Mouse (Mus musculus) induced T-regulatory cell, adult 2 months (primary cell): Measurements from ENCODE around the gene Cdk10.
"Not testable (repeated sequence)": the region's sequence is repeated elsewhere in the genome, so short reads cannot be mapped to it uniquely, and the experiment has no call there.

Experiments used
- DNase-seq: peaks from one replicate; pipeline ENCODE4 v3.0.0-alpha.2; 2012; ENCODE audit warnings: low read depth

Gene Cdk10

DNA sequence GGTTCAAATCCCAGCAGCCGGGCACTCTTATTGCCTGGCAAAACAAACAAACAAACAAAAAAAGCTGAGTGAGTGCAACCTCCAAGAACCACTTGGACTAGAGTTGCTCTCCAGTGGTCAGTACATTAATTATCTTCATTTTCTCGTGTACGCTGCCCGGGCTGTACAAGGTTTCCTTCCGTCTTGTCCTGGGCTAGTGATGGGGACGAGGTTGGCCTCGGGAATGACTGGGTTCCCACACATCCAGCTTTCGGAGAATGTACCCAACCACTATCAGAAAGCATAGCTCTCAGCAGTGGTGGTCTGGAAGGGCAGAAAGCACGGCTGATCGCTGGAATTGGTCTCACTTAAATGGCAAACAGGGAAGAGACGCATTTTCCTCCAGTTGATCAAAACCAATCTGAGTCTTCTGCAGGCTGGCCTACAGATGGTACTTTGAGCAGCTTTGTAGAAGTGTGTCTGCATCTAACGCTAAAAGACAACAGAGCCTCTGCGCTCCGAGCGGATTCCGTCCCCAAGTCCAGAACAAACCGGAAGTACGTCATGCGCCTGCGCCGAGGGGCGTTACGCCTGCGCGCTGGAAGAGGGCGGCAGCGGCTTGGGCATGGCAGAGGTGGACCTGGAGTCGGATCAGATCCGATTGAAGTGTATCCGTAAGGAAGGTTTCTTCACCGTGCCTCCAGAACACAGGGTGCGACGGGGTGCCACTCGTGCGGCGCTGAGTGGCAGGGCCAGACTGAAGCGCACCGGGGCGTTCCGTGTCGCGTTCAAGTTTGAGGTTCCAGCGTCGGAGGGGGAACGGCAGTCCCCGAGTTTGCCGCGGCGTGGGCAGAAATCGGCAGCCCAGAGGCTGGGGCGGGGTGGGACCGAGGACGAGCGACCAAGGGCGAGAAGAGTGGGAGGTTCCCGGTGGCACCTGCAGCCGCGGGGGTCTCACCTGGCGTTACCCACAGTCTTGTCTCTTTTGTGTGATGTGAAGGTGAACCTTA lies at the start of gene Cdk10:
TSS of gene Cdk10 (plus strand) at position 565 of the 989 bp plus-strand sequence.
- DNase-seq, result peak; percentile 96

DNA sequence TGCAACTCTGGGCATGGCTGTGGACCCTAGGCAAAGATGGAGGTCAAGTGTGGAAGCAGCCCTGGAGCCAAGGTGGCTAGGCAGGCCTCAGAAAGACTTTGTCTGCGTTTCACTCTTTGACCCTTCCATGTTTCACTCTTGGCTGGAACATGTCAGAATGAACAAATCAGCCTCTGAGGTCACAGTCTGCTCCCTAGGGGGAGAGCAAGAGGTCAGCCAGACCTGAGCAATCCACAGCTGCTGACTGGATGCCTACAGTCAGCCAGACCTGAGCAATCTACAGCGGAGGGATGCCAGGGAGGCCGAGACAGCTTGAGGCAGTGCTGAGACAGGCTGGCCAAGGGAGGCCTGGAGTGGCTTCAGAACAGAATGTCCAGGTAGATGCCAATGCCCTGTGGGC lies 43.3 kb upstream of the Cdk10 start:
- DNase-seq, result no peak

DNA sequence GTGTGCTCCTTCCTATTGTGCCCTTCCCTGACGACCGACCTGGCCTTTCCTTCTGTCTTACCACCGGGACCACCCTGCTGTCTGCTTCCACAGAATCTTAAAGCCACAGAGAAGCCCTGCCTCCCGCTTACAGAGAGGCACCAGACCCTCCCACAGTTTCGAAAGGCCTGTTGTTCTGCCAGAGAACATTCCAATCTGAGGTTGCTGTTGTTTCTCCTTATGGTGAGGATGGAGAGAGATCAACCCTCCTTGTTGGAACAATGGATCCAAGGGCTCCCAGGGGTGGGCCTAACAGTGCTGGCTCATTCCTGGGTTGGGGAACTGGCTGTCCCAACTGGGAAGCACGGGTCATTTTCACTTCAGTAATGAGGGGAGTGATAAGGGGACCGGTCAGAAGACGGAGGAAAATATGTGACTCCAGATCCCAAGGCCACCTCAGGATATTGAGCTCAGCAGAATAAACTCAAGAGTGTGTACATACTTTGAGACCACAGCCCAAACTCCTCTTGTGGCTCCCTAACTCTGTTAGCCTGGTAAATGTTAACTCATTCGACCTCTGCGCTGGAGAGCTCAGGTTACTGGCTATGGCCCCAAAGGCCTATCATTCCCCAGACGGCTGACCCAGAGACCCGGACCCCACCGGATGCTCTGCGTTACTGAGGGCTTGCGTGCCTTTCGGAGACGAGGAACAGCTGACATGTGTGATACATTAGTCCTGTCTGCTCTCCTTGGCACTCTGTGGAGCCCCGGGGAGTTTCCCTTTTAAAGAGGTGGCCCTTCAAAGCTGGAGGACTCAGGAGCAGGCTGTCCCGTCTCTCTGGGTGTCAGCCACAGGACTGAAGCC lies 38.9 kb upstream of the Cdk10 start, which contains the start of gene Dpep1:
TSS of gene Dpep1 (plus strand) at position 677 of the 844 bp plus-strand sequence.
- no peak for DNase-seq

GRCm38 (mm10) chr8:123188006-123188405 lies 36.6 kb upstream of the Cdk10 start:
- DNase-seq, result no peak

- DNase-seq, result no peak
These were observed 35.8 kb upstream of the Cdk10 start for GRCm38 (mm10) chr8:123188841-123189240.

GRCm38 (mm10) chr8:123190678-123191077 lies 34.0 kb upstream of the Cdk10 start:
- DNase-seq, result peak; percentile 67

DNA sequence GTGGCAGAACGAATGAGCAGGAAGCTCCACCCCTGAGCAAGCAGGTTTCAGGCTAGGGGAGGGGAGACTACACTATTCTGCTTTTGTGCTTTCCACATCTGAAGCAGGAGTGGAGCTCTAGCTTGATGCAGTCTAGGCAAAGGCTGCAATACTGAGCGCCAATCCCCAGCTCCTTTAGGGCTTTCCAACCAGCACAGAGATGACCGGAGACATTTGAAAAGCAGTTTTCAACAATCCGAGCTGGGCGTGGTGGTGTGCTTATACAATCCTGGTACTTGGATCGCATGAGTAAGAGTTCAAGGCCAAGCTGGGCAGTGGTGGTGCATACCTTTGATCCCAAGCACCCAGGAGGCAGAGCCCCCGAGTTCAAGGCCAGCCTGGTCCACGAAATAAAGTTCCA lies 32.7 kb upstream of the Cdk10 start:
- DNase-seq, result no peak

DNA sequence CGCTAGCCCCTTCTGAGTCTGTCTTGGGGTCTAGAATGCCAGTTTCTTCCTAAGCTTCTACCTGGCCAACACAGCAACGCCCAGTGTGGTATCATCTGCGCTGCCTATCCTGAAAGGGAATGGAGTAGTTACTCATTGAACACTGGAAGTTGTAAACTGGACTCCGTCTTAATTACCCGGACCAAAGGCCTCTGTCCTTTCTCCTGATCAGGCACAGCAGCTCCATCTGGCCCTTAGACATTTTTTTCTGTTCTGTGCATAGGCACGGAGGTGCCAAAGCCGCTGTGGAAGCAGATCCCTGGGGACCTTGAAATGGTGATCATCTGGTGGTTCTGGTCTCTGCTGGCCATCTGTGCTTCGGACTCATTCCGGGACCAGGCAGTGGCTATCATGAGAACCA lies 30.9 kb upstream of the Cdk10 start:
- no peak for DNase-seq

GRCm38 (mm10) chr8:123197016-123197415 lies 27.6 kb upstream of the Cdk10 start:
- peak; percentile 44 for DNase-seq

- DNase-seq, result no peak
These were observed 24.8 kb upstream of the Cdk10 start for GRCm38 (mm10) chr8:123199864-123200263.

DNA sequence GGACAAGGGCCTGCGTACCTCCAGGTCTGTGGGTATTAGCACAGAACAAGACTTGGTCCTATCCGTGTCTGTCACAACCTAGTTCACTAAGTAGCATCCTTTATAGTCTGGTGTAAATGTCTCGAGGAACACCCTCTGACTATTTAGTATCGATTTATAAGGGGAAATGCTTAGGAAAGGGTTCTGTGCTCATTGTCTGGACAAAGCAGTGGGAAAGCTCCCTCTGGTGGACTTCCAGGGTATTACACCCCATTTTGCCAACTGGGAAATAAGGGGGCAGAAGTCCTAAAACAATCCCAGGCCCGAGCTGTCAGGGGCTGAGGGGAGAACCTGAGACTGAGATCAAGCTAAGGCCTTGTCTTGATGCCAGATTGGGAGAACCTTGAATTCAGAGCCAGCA lies 22.4 kb upstream of the Cdk10 start:
- peak; percentile 87 for DNase-seq

DNA sequence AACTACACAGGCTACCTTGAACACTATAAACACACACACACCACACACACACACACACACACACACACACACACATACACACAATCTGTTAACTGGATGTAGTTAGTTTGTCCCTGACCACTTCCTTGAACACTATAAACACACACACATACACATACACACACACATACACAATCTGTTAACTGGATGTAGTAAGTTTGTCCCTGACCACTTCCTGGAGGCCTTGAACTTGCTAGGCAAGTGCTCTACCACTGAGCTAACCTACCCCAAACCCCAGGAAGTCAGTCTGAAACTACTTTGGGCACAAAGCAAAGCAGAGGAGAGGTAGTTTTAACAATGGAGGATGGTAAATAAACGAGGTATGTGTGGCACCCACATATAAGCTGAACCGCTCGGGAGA lies 21.1 kb upstream of the Cdk10 start:
- peak; percentile 60 for DNase-seq

GRCm38 (mm10) chr8:123211876-123212275 lies 12.8 kb upstream of the Cdk10 start:
- peak; percentile 56 for DNase-seq

GRCm38 (mm10) chr8:123212321-123213117 lies 12.1 kb upstream of the Cdk10 start, which contains the start of the genes Chmp1a and Spata33:
Gene Chmp1a (minus strand): TSS chr8:123212763.
Gene Spata33 (plus strand): TSS chr8:123212832.
- peak; percentile 95 for DNase-seq

DNA sequence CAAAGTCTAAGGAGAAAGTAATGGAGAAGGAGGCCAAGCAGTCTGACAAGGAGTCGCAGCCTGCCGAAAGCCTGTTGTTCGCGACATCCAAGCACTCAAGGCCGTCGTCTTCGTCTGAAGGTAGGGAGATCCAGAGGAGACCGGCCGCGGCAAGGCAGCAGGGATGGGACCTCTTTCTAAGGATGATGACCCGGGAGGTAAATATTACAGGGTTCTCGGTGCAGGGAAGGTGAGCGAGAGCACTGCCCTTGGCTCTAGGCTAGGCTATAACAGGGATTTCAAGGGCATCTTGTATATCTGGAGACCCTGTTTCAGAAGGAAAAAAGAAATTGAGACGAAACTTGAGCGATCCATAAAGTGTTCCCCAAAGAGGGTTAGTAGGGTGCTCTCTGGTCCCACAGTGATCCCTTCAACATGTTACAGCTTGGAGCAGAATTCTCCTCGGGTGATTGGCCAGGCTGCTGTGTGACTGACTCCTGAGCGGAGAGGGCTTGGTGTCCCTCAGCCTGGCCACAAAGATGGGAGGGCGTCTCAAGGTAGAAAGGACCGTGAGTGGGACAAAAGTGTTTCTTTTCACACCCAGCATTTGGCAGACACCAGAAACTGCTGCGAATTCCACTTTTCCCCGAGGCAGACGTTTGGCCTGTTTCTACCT lies 11.4 kb upstream of the Cdk10 start:
- DNase-seq, result no peak

GRCm38 (mm10) chr8:123215430-123215829 lies 9.2 kb upstream of the Cdk10 start:
- no peak for DNase-seq

- DNase-seq, result no peak
These were observed 3.7 kb upstream of the Cdk10 start for GRCm38 (mm10) chr8:123220917-123221316.

DNA sequence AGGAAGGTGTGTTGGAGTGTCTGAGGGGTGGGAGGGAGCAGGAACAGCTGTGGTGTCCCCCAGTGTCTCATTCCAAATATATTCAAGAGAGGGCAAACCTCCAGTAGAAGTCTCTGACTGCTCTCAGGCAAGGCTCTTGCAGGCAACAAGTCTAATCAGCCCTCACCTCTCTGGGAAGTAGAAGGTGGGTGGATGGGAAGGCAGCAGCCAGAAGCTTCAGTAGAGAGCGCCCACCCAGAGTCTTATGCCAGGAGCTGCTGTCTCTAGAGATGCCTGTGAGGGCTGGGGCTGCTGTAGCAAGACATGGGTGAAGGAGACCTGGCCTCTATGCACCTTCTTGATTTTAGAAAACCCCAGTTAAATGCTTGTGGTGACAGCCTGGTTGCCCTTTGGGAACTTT lies 3.8 kb downstream of the Cdk10 start:
- no peak for DNase-seq

DNA sequence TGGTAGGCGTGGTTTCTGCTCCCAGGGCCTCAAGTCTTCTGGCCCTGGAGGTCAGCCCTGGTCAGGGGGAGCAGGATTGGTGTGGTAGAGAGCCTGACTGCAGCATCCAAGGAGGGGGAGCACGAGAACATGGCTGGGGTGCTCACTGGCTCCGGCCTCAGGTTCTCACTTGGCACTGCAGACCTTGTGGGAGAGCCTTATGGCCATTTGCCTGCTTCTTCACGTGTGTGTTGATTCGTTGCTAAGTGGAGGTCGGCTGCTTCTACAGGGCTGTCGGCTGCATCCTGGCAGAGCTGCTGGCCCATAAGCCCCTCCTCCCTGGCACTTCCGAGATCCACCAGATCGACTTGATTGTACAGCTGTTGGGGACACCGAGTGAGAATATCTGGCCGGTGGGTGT lies 5.7 kb downstream of the Cdk10 start:
- not testable (repeated sequence) for DNase-seq

- no peak for DNase-seq
These were observed 7.1 kb downstream of the Cdk10 start for GRCm38 (mm10) chr8:123231742-123232141.

GRCm38 (mm10) chr8:123232553-123232952 lies 7.9 kb downstream of the Cdk10 start:
- no peak for DNase-seq
